Mouse (Mus musculus) CD4-positive, CD25-positive, alpha-beta regulatory T cell, adult 2 months (primary cell): ENCODE results near the gene Hcst.
A peak's percentile ranks its signal among the peaks of the same experiment; 100 is the strongest.

Source experiments
- DNase-seq: peaks from one replicate; pipeline ENCODE4 v3.0.0-alpha.2; 2012; ENCODE audit warnings: low read depth, low spot score

Hcst gene

DNA sequence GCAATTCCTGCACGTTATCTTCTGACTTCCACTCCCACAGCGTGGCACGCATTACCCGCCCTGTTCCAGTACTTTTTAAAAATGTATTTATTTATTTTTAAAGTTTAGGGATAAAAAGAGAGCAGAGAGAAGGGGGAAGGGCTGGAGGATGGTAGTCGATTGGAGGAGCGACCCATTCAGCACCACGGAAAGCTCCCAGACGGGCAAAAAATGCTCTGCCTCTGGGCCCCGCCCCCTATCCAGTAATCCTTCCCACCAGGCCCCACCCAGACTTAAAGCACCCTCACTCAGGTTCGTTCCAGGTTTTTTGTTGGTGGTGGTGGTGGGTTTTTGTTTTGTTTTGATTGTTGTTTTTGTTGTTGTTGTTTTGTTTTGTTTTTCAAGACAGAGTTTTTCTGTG is 14.6 kb upstream of the Hcst start:
- DNase-seq, result peak; percentile 57

DNA sequence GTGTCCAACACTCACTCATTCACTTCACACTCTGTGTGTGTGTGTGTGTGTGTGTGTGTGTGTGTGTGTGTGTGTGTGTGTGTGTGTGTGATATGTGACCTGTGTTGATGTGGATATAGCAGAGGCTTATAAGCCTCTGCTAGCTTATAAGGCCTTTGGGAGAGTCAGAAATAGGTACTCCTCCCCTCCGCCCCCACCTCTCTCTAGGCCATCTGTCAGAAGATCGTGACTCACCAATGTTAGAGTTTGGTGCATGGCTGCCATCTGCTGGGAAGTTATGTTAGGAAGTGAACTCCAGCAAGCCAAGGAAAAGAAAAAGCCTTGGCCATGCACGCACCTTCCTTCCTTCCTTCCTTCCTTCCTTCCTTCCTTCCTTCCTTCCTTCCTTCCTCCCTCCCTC is 12.1 kb upstream of the Hcst start:
- peak; percentile 92 for DNase-seq

- no peak for DNase-seq
Observed at GRCm38 (mm10) chr7:30430191-30430590, 10.5 kb upstream of the Hcst start.

GRCm38 (mm10) chr7:30429327-30429726 is 9.7 kb upstream of the Hcst start:
- DNase-seq, result no peak

- DNase-seq, result peak; percentile 83
Observed at GRCm38 (mm10) chr7:30423071-30423641, 3.5 kb upstream of the Hcst start.

GRCm38 (mm10) chr7:30422560-30422959 is 2.9 kb upstream of the Hcst start:
- DNase-seq, result peak; percentile 75

GRCm38 (mm10) chr7:30421890-30422435 is 2.3 kb upstream of the Hcst start:
- DNase-seq, result peak; percentile 99

DNA sequence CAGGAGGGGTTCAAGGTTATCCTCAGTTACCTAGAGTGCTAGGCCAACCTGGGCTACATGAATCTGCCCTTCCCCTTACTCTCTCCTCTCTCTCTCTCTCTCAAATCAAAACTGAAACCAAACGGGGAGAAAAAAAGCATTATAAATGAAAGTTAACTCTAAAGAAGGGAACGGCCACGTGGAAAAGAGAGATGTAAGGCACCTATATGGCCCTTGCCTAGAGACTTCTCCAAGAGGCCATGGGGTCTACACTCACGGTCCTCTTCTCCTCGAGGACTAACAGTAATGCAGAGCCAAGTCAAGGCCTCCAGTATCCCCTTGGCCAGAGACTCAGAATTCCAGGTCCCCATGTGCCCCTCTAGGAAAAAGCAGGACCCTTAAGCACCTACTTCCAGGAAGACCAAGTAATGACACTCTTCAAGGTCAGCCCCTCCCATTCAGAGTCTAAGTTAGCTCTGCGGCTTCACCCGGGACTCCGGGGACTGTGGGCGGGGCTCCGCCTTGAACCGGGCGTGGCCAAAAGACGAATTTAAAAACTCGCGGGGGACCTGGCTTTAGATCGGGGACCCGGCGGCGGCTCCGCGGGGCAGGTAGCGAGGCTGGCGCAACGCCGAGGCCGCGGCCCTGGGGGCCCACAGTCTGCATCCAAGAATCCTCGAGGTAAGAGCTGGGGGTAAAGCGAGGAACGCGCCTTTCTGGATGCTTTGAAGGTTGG is 1.7 kb upstream of the Hcst start, which contains the start of gene Nfkbid:
Gene Nfkbid, plus strand, starts transcription at position 558 of the 715 bp plus-strand sequence.
- peak; percentile 94 for DNase-seq

- DNase-seq, result no peak
Observed at GRCm38 (mm10) chr7:30420673-30421072, 1.0 kb upstream of the Hcst start.

GRCm38 (mm10) chr7:30417856-30418255 is 1.8 kb downstream of the Hcst start:
- peak; percentile 68 for DNase-seq

GRCm38 (mm10) chr7:30413596-30413995 is 6.1 kb downstream of the Hcst start, which contains the start of gene Tyrobp:
Gene Tyrobp, plus strand, starts transcription at chr7:30413760.
- no peak for DNase-seq

DNA sequence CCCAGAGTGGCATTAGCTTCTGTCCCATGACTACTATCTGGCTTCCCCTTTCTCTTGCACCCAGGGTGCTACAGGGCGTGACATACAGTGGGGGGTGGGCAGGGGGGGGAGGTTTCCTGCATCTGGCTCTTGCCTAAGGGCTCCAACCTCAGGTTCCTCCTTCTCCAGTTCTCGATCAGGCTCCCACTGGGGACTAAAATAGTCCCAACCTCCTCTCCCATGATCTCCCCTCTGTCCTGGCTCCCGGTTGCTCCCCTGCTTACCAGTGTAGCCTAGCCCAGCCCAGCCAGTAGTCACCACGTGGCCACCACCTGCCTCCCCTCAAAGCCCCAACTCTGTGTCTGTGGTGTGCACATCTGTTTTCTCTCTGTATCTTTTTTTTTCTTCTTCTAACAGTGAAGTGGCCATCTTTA is 6.9 kb downstream of the Hcst start:
- DNase-seq, result no peak

- DNase-seq, result no peak
Observed at GRCm38 (mm10) chr7:30411023-30411422, 8.6 kb downstream of the Hcst start.

DNA sequence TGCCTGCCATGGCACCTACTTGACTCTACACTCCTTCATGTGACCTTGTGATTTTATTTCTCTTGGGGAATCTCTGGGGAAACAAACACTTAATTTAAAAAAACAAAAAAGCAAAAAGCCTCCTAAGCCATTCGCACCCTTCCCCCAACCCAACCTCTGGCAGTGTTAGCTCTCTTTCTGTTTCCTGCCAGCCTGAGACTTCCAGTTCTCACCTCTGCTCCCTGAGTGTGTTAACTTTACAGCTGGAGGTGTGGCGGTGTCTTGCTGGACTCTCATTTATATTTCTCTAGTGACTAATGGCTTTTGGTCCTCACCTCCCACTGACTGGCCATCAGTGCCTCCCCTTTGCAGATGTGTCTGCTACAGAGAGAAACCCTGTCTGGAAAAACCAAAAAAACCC is 9.9 kb downstream of the Hcst start:
- peak; percentile 45 for DNase-seq

GRCm38 (mm10) chr7:30408639-30409038 is 11.0 kb downstream of the Hcst start:
- no peak for DNase-seq

DNA sequence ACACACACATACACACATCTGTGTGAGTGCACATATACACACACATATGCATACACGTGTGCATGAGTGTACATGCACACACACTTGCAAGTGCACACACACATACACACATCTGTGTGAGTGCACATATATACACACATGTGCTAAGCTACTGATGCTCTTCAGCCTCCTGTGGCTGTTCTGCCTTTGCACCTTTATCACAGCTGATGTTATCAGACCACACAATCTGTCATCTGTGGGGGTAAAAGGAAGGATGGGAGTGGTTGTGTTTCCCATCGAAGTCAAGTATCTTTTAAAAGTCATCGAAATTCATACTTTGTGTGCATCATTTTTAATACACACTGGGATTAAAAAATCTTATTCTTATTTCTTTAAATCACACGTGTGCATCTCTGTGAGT is 17.3 kb downstream of the Hcst start:
- DNase-seq, result peak; percentile 57

GRCm38 (mm10) chr7:30399671-30400070 is 20.0 kb downstream of the Hcst start:
- no peak for DNase-seq

DNA sequence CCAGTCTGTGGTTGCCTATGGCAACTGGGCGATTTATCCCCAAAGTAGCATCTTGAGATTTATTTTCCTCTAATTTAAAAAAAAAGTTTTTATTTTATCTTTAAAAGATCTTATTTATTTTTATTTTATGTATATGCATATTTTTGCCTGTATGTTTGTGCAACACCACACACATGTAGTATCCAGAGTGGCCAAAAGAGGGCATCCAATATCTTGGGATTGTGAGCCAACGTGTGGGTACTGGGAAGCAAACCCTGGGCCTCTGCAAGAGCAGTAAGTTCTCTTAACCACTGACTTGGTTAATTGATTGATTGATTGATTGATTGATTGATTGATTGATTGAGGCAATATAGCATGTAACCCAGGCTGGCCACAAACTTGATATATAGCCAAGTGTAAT is 24.8 kb downstream of the Hcst start:
- DNase-seq, result peak; percentile 76

GRCm38 (mm10) chr7:30394379-30394778 is 25.3 kb downstream of the Hcst start:
- DNase-seq, result peak; percentile 91

GRCm38 (mm10) chr7:30393631-30394030 is 26.0 kb downstream of the Hcst start:
- peak; percentile 55 for DNase-seq

GRCm38 (mm10) chr7:30392746-30393520 is 26.7 kb downstream of the Hcst start:
- peak; percentile 48 for DNase-seq

GRCm38 (mm10) chr7:30384106-30384505 is 35.5 kb downstream of the Hcst start:
- no peak for DNase-seq
